Mouse (Mus musculus) bone marrow, adult 2 months (tissue): ENCODE measurements around the gene Mfsd14a.

Source experiments
- CTCF ChIP-seq: fragments of 200-500 bp; IDR thresholded peaks from 2 replicates; pipeline ENCODE4 v1.5.1; 2011; ENCODE audit warnings: low read length, control low read depth; ENCODE audit not compliant: control insufficient read depth, insufficient read depth
- POLR2A ChIP-seq: fragments of 200-500 bp; IDR thresholded peaks from 2 replicates; pipeline ENCODE4 v1.6.1; 2011; ENCODE audit warnings: low read depth, mild to moderate bottlenecking, control low read depth, low read length, borderline replicate concordance; ENCODE audit not compliant: control insufficient read depth

DNA sequence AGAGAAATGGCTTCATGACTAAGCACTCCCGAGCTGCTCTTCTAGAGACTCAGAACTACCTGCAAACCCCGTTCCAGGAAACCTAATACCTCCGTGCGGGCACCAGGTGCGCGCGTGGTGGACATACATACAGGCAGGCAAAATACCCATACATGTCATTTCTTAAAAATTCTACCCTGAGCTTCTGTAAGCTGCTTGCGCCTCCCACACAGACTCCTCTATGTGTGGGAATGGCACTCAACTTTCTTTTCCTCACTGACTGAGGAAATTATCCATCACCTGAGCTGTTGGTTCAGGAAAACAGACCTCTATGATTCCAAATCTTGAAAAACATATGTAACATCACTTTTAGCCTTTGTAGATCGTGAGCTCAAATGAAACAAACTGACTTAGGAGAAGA lies 11.8 kb downstream of the Mfsd14a start:
- no peak for TF ChIP-seq POLR2A
- no peak for TF ChIP-seq CTCF
